Mouse (Mus musculus) kidney, adult 2 months (tissue): Measurements from ENCODE around the gene Shb. TPM values are rescaled to one million over a fixed set of nuclear protein-coding genes. Genes with fewer than 3 reads are reported as not detected.

Experiments
- DNase-seq: peaks from one replicate; pipeline ENCODE4 v3.0.0; 2021
- H3K27ac ChIP-seq: fragments of 200-500 bp; 2 replicates; pipeline ENCODE4 v1.5.1; 2012; ENCODE audit warnings: low read depth, low read length, control low read depth, inconsistent platforms; ENCODE audit not compliant: insufficient read depth
- H3K27me3 ChIP-seq: fragments of 200-500 bp; replicated peaks from 2 replicates; pipeline ENCODE4 v1.6.1; 2012; ENCODE audit warnings: mild to moderate bottlenecking, moderate library complexity, low read length, inconsistent platforms; ENCODE audit not compliant: control insufficient read depth, insufficient read depth
- H3K36me3 ChIP-seq: fragments of 200-500 bp; 2 replicates; pipeline ENCODE4 v1.6.1; 2012; ENCODE audit warnings: mild to moderate bottlenecking, moderate library complexity, low read length, inconsistent platforms; ENCODE audit not compliant: control insufficient read depth, insufficient read depth
- H3K4me1 ChIP-seq: fragments of 200-500 bp; 2 replicates; pipeline ENCODE4 v1.6.1; 2011; ENCODE audit warnings: low read length; ENCODE audit not compliant: control insufficient read depth, insufficient read depth
- H3K4me3 ChIP-seq: fragments of 200-500 bp; 2 replicates; pipeline ENCODE4 v1.5.1; 2011; ENCODE audit warnings: mild to moderate bottlenecking, low read depth, low read length, control low read depth; ENCODE audit not compliant: insufficient read depth
- CTCF ChIP-seq: fragments of 200-500 bp; conservative IDR thresholded peaks from 2 replicates; pipeline ENCODE4 v1.5.1; 2011; ENCODE audit warnings: low read depth, mild to moderate bottlenecking, control low read depth, low read length, moderate library complexity, mixed read lengths; ENCODE audit not compliant: insufficient read depth, insufficient read length
- POLR2A ChIP-seq: fragments of 200-500 bp; IDR thresholded peaks from one replicate; pipeline ENCODE4 v1.6.1; 2011; ENCODE audit warnings: low read depth, low read length, control low read depth
- WGBS: fragments of 180-500 bp; shearing (Covaris S2); methylation state at CpG from one replicate; pipeline ENCODE4 v1.1.7; 2018; 5-methylcytosine and 5-hydroxymethylcytosine counted together
- polyA plus RNA-seq: library from polyadenylated mRNA; depleted of rRNA; stranded (reverse); fragments of >200 nt; gene quantifications from 2 replicates; pipeline ENCODE4 v1.2.3, GENCODE M21; 2012

Shb gene
- polyA plus RNA-seq, 1 experiment: 59.4 TPM

DNA sequence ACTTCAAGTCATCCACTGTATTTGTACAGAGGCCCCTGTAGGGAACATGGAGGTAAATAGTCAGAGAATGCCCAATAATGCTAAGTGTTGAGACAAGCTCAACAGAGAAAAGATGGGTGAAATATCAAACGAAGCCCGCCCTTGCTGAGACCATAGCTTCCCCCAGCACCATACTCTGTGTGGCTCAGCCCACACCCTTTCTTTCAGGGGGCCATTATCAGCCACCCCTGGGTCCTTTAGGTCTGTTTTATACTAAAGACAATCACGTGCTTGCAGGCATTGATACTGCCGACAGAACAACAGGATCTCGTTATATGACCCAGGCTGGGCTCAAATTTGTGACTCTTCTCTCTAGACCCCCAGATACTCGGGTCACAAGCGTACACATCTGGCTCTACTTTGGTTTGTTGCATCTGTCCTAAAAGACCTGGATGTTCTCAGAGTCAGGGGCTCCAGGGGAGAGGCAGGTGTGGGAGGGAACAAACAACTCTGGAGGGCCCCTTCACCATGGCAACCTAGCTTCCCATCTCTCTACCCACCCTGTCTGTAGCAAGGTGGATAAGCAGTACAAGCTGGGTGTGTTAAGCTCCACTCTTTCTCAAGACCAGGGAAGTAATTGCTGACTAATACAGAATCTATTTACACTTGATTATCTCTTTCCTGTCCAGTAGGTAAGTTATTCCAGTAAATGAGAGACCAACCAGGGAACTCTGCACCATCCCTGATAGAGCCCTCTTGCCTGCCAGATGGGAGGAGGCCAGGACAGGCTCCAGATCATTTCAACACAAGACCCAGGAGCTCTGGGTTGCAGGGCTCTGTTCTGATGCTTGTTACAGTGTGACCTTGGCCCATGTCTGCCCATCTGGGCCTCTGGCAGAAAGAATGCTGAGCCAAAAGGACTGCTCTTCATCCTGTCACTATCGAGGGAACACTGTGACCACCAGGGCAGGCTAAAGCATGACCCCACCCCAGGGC is 48.7 kb downstream of the Shb start:
- DNase-seq: no peak
- TF ChIP-seq POLR2A (no peak), CTCF (no peak)
- no peaks in the 10 kb centered on the region for H3K27me3 ChIP-seq
- 76% methylated on average over 8 of the region's 8 CpGs for WGBS
- peaks cover 1% of the 10 kb centered on the region; the same call in 1 of the 2 replicates for H3K36me3 ChIP-seq
- 0 out of 2 replicates have a peak overlapping the region, but pooled peaks have one; percentile 1 for H3K27ac ChIP-seq
- no peak overlapping the region for H3K4me3 ChIP-seq
- peaks cover 79% of the 10 kb centered on the region for H3K4me1 ChIP-seq

DNA sequence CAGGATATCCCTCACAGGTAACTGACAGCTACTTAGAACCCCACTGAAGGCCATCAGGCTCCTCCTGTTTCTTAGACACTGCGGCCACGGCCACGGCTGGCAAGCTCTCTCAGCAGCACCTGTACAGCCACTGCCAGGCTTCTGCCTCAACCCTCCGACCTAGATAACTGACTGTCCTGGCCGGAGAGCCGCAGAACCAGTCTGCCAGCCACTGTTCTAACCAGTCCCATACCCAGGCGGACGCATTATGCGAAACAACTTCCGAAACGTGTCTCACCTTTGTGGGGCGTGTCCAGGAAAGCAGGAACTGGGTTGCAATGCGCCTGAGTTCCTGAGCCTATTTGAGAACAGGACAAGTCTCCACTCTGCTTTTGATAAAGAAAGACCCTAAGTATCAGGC is 50.0 kb downstream of the Shb start:
- Histone ChIP-seq H3K4me3 (no peak overlapping the region), H3K36me3 (peaks cover 1% of the 10 kb centered on the region; the same call in 1 of the 2 replicates), H3K4me1 (peaks cover 76% of the 10 kb centered on the region), H3K27me3 (no peaks in the 10 kb centered on the region), H3K27ac (peak overlapping the region; percentile 16; the same call in 1 of the 2 replicates)
- DNase-seq: no peak
- no peak for TF ChIP-seq POLR2A
- TF ChIP-seq CTCF: no peak
- 54% methylated on average over 13 of the region's 13 CpGs for WGBS

DNA sequence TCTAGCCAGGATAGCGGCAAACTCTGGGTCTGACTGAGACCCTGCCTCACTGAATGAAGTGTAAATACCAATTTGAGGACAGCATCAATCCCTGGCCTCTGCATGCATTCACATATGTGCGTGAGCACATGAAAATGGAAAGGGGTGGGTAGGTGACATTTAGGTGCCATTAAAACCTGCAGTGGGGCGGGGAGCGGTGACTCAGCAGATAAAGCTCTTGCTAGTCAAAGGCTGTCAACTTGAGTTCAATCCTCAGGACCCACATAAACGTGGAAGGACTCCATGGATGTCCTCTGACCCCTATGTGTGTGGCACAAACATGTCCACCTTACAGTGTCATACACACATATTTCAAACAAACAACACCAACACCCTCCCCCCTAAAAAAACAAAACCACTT is 50.8 kb downstream of the Shb start:
- WGBS: 83% methylated on average over 5 of the region's 5 CpGs
- H3K4me1 ChIP-seq: peaks cover 71% of the 10 kb centered on the region
- TF ChIP-seq POLR2A (no peak), CTCF (no peak)

DNA sequence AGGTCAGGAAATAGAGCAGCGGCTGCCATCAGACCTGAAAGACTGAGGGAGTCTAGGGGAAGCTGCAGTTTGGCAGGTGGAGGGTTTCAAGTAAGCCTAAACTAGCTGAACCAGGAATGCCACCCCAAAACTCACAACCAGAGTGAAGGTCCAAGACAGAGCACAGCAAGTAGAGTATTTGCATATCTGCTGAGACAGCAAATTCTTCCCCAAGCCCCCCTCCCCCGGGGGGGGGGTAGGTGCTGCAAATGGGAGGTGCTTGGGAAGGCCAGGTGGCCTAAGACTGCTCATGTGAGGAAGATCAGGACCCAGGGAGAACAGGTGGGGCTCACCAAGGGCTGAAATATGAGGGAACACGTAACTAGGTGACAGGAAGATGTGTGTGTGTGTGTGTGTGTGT is 51.7 kb downstream of the Shb start:
- H3K4me1 ChIP-seq: peaks cover 67% of the 10 kb centered on the region

More for the DNA sequence above, 50.8 kb downstream of the Shb start:
- Histone ChIP-seq H3K27ac (no peak overlapping the region), H3K27me3 (no peaks in the 10 kb centered on the region), H3K4me3 (no peak overlapping the region), H3K36me3 (no peaks in the 10 kb centered on the region)
- DNase-seq: no peak

DNA sequence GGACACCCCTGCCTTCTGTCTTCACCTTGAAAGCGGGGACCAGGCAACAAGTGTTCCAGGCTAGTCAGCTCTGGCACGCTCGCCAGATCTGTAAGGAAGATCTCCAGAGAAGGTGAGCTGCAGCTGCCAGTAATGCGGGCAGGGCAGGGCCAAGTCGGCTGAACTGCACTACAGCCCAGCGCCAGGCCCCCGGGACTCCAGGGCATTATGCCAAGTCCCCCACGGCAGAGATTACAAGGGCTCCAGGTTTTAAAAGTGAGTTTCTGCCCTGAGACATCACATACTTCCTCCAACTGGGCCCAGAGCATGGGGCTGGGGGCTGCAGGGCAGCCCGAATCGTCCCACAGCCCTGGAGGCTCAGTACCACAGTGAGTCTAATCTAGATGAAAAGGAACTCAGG is 52.8 kb downstream of the Shb start:
- H3K4me3 ChIP-seq: no peak overlapping the region
- H3K36me3 ChIP-seq: no peaks in the 10 kb centered on the region
- 0 out of 2 replicates have a peak overlapping the region, but pooled peaks have one; percentile 9 for H3K27ac ChIP-seq
- no peak for DNase-seq
- H3K27me3 ChIP-seq: no peaks in the 10 kb centered on the region
- peaks cover 68% of the 10 kb centered on the region for H3K4me1 ChIP-seq
- WGBS: 33% methylated on average over 10 of the region's 10 CpGs
- TF ChIP-seq POLR2A (no peak), CTCF (no peak)

More for the DNA sequence above, 51.7 kb downstream of the Shb start:
- DNase-seq: no peak
- 37% methylated on average over 3 of the region's 3 CpGs for WGBS
- TF ChIP-seq POLR2A: no peak
- no peak for TF ChIP-seq CTCF
- H3K36me3 ChIP-seq: no peaks in the 10 kb centered on the region
- no peaks in the 10 kb centered on the region for H3K27me3 ChIP-seq
- H3K27ac ChIP-seq: no peak overlapping the region
- no peak overlapping the region for H3K4me3 ChIP-seq

DNA sequence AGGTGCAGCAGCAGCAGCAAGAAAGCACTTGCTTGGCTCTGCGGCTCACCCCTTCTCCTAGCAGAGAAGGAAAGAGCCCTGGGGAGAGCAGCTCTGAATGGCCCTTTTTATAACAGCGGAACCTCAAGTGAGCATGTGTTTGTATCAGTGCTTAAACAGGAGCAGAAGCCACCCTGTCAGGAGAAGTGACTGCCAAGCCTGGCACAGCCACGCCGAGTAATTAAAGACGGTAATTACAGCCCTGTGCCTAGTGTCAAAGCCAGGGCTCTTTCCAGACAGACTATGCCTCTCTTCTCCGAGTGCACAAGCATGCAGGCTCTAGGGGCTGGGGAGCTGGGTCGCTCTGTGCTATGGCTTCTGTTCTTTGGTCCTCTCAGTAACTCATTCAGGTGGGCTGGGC is 54.1 kb downstream of the Shb start:
- H3K4me1 ChIP-seq: peaks cover 67% of the 10 kb centered on the region
- TF ChIP-seq POLR2A (no peak), CTCF (no peak)
- 37% methylated on average over 7 of the region's 7 CpGs for WGBS
- no peaks in the 10 kb centered on the region for H3K36me3 ChIP-seq
- H3K4me3 ChIP-seq: no peak overlapping the region
- no peaks in the 10 kb centered on the region for H3K27me3 ChIP-seq
- H3K27ac ChIP-seq: peak overlapping the region; percentile 10; the same call in 1 of the 2 replicates
- DNase-seq: no peak

DNA sequence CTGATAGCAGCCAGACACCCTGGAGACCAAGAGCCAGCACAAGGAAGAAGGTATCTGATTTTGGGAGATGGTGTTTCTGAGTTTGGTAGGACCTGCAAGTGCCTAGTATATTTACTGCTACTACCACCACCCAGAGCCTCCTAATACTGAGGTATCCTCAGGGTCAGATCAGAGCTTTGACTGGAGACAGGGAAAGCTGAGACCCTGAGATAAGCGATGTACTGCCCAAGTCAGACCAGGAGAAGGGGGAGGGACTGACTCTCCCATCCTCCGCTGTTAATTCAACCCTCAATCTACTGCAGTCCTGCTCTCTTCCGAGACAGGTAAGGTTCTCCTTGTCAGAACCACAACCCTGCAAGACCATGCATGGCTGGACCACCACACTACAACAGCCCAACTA is 55.2 kb downstream of the Shb start:
- TF ChIP-seq CTCF (no peak), POLR2A (no peak)
- H3K36me3 ChIP-seq: no peaks in the 10 kb centered on the region
- no peak overlapping the region for H3K27ac ChIP-seq
- no peaks in the 10 kb centered on the region for H3K27me3 ChIP-seq
- DNase-seq: no peak
- H3K4me3 ChIP-seq: no peak overlapping the region
- 91% methylated on average over 3 of the region's 3 CpGs for WGBS
- H3K4me1 ChIP-seq: peaks cover 67% of the 10 kb centered on the region
